Mouse (Mus musculus): ENCODE results near the gene Mms22l.
"Not testable (repeated sequence)": the region's sequence is repeated elsewhere in the genome, so short reads cannot be mapped to it uniquely, and the experiment has no call there.

Mms22l gene

GRCm38 (mm10) chr4:24496116-24496952 lies at the start of gene Mms22l:
TSS of gene Mms22l (plus strand) at chr4:24496451.
- DNase-seq (ENCODE audit: low spot score) = peak; percentile 85

GRCm38 (mm10) chr4:24484046-24484445 lies 12.2 kb upstream of the Mms22l start:
- not testable (repeated sequence) for DNase-seq (ENCODE audit: low spot score)

GRCm38 (mm10) chr4:24496953-24497319 lies 685 bp downstream of the Mms22l start:
- DNase-seq (ENCODE audit: low spot score) = no peak

- DNase-seq (ENCODE audit: low spot score) = no peak
Observed at GRCm38 (mm10) chr4:24509195-24509594, 12.9 kb downstream of the Mms22l start.

GRCm38 (mm10) chr4:24536989-24537388 lies 40.7 kb downstream of the Mms22l start:
- DNase-seq (ENCODE audit: low spot score) = no peak

GRCm38 (mm10) chr4:24543421-24543820 lies 47.2 kb downstream of the Mms22l start:
- DNase-seq (ENCODE audit: low spot score) = no peak

- DNase-seq (ENCODE audit: low spot score) = peak; percentile 61
Observed at GRCm38 (mm10) chr4:24544677-24545151, 48.5 kb downstream of the Mms22l start.

- DNase-seq (ENCODE audit: low spot score) = no peak
Observed at GRCm38 (mm10) chr4:24556116-24556820, 60.0 kb downstream of the Mms22l start.

- DNase-seq (ENCODE audit: low spot score) = no peak
Observed at GRCm38 (mm10) chr4:24557149-24557548, 60.9 kb downstream of the Mms22l start.

GRCm38 (mm10) chr4:24568026-24568425 lies 71.8 kb downstream of the Mms22l start:
- DNase-seq (ENCODE audit: low spot score) = no peak

GRCm38 (mm10) chr4:24568989-24569556 lies 72.8 kb downstream of the Mms22l start:
- DNase-seq (ENCODE audit: low spot score) = no peak

- DNase-seq (ENCODE audit: low spot score) = peak; percentile 73
Observed at GRCm38 (mm10) chr4:24574276-24574675, 78.0 kb downstream of the Mms22l start.

GRCm38 (mm10) chr4:24577594-24577993 lies 81.3 kb downstream of the Mms22l start:
- no peak for DNase-seq (ENCODE audit: low spot score)

- no peak for DNase-seq (ENCODE audit: low spot score)
Observed at GRCm38 (mm10) chr4:24582295-24582694, 86.0 kb downstream of the Mms22l start.

- no peak for DNase-seq (ENCODE audit: low spot score)
Observed at GRCm38 (mm10) chr4:24583997-24584396, 87.7 kb downstream of the Mms22l start.

- no peak for DNase-seq (ENCODE audit: low spot score)
Observed at GRCm38 (mm10) chr4:24594824-24595223, 98.6 kb downstream of the Mms22l start.

GRCm38 (mm10) chr4:24596942-24597611 lies 100.8 kb downstream of the Mms22l start:
- DNase-seq (ENCODE audit: low spot score) = no peak

- DNase-seq (ENCODE audit: low spot score) = no peak
Observed at GRCm38 (mm10) chr4:24598637-24599036, 102.4 kb downstream of the Mms22l start.

- no peak for DNase-seq (ENCODE audit: low spot score)
Observed at GRCm38 (mm10) chr4:24601711-24602110, 105.5 kb downstream of the Mms22l start.

GRCm38 (mm10) chr4:24609085-24609484 lies 112.8 kb downstream of the Mms22l start:
- DNase-seq (ENCODE audit: low spot score) = no peak

GRCm38 (mm10) chr4:24609564-24609963 lies 113.3 kb downstream of the Mms22l start:
- no peak for DNase-seq (ENCODE audit: low spot score)

- no peak for DNase-seq (ENCODE audit: low spot score)
Observed at GRCm38 (mm10) chr4:24620005-24620404, 123.8 kb downstream of the Mms22l start.
